Mouse (Mus musculus): ENCODE measurements around the gene Slc38a8. TPM values are rescaled to one million over a fixed set of nuclear protein-coding genes. Genes with fewer than 3 reads are reported as not detected.

The Slc38a8 gene
- polyA plus RNA-seq, 1 experiment from 2014 or later, result not detected

DNA sequence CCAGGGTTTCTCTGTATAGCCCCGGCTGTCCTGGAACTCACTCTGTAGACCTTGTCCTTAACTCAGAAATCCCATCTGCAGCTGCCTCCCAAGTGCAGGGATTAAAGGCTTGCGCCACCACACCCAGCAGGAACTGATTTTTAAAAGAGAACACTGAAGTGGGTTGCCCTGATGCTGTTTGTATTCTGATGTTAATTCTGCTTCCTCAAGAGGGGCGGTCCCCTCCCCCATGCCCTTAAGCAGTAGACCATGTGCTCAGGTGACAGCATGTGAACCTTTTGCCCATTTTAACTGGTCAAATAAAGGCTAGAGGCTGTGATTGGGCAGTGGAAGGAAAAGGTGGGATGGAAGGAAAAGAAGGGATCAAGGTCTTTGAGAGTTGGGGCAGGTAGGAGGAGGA, 14.3 kb upstream of the Slc38a8 start:
- WGBS (ENCODE audit: insufficient replicate concordance), result 83% methylated on average over 3 of the region's 3 CpGs
- Histone ChIP-seq H3K4me3 (no peak overlapping the region), H3K4me1 (peaks cover 12% of the 10 kb centered on the region), H3K9ac (no peak overlapping the region), H3K36me3 (peaks cover 100% of the 10 kb centered on the region), H3K9me3 (replicated peaks) (no peaks in the 10 kb centered on the region), H3K27me3 (replicated peaks) (no peaks in the 10 kb centered on the region), H3K4me2 (no peak overlapping the region), H3K27ac (no peak overlapping the region)
- ATAC-seq, result no peak

- 46% methylated on average over 3 of the region's 3 CpGs for WGBS (ENCODE audit: insufficient replicate concordance)
- H3K36me3 ChIP-seq, result peaks cover 100% of the 10 kb centered on the region
- peak; percentile 79 for ATAC-seq
These were observed 13.4 kb upstream of the Slc38a8 start for GRCm38 (mm10) chr8:119514940-119515339.

DNA sequence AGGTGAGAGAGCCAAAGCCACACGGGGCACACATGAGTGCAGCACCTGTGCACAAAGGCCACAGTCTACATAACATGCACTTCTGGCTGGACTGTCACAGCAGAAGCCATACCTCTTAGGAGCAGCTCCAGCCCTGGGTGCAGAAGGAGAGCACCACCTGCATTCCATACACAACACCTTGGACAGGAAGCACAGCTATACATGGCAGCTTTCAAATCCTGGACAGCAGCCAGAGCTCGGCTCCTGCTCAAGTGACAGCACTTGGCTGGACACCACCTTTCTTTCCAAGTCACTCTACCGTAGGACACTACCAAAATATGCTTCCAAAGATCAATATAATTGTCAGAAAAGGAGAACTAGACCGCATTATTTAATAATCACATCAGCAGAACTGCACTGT, 11.9 kb upstream of the Slc38a8 start:
- H3K4me1 ChIP-seq, result peaks cover 12% of the 10 kb centered on the region
- H3K4me2 ChIP-seq, result no peak overlapping the region
- 86% methylated on average over 4 of the region's 4 CpGs for WGBS (ENCODE audit: insufficient replicate concordance)
- ATAC-seq, result no peak
- H3K9ac ChIP-seq, result no peak overlapping the region
- no peak overlapping the region for H3K27ac ChIP-seq
- H3K9me3 ChIP-seq (replicated peaks), result no peaks in the 10 kb centered on the region
- H3K27me3 ChIP-seq (replicated peaks), result no peaks in the 10 kb centered on the region
- H3K36me3 ChIP-seq, result peaks cover 100% of the 10 kb centered on the region
- H3K4me3 ChIP-seq, result no peak overlapping the region

More at GRCm38 (mm10) chr8:119514940-119515339, 13.4 kb upstream of the Slc38a8 start:
- Histone ChIP-seq H3K4me2 (no peak overlapping the region), H3K4me3 (no peak overlapping the region), H3K27ac (0 out of 2 replicates have a peak overlapping the region, but pooled peaks have one; percentile 13), H3K9ac (no peak overlapping the region), H3K4me1 (peaks cover 12% of the 10 kb centered on the region), H3K9me3 (replicated peaks) (no peaks in the 10 kb centered on the region), H3K27me3 (replicated peaks) (no peaks in the 10 kb centered on the region)

- Histone ChIP-seq H3K9me3 (replicated peaks) (no peaks in the 10 kb centered on the region), H3K4me1 (peaks cover 12% of the 10 kb centered on the region), H3K4me2 (no peak overlapping the region), H3K4me3 (no peak overlapping the region), H3K27me3 (replicated peaks) (no peaks in the 10 kb centered on the region), H3K27ac (no peak overlapping the region), H3K36me3 (peaks cover 97% of the 10 kb centered on the region), H3K9ac (no peak overlapping the region)
- 67% methylated on average over 7 of the region's 7 CpGs for WGBS (ENCODE audit: insufficient replicate concordance)
- peak; percentile 14; the same call in 1 of the 2 replicates for ATAC-seq
These were observed 10.2 kb upstream of the Slc38a8 start for GRCm38 (mm10) chr8:119511722-119512121.

DNA sequence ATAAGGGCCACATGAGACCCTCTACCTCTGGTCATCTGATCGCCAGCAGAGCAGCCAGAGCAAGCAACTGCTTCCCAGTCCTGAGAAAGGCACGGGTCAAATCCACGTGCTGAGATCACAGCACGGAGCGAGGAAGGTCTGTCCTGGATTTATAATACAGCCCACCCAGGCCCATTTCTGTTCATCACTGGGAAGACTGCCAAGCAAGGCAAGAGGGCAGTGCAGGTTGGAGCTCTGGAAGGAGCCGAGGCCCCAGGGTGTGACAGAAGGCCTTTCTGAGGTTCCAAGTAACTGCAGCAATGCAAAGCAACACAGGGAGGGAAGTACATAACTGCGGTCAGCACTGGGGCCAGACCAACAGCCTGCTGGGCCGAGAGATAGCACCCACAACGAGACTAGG, 9.0 kb upstream of the Slc38a8 start:
- no peak overlapping the region for H3K4me3 ChIP-seq
- H3K9ac ChIP-seq, result no peak overlapping the region
- 84% methylated on average over 9 of the region's 9 CpGs for WGBS (ENCODE audit: insufficient replicate concordance)
- no peak overlapping the region for H3K4me2 ChIP-seq
- H3K27ac ChIP-seq, result no peak overlapping the region
- ATAC-seq, result no peak
- peaks cover 8% of the 10 kb centered on the region for H3K4me1 ChIP-seq
- no peaks in the 10 kb centered on the region for H3K9me3 ChIP-seq (replicated peaks)
- peaks cover 97% of the 10 kb centered on the region for H3K36me3 ChIP-seq
- no peaks in the 10 kb centered on the region for H3K27me3 ChIP-seq (replicated peaks)

DNA sequence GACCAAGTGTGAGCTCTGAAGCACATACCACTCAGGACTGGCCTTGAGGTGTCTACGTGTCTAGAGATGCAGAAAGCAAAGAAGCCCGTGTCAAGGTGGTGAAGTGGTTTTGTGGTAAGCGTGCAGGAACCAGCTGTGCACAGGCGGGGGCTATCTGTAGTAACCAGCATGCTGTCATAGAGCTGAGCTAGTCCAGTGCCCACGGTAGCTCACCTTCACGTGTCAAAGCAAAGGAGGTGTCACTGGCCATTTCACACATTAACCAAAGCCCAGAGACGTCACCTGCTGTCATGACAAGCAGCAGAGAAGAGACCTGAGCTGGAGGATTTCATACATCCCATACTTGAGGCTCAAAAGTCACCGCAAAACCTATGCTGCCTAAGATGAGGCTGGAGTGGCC, 4.6 kb upstream of the Slc38a8 start:
- WGBS (ENCODE audit: insufficient replicate concordance), result 50% methylated on average over 8 of the region's 8 CpGs
- Histone ChIP-seq H3K9ac (no peak overlapping the region), H3K4me2 (no peak overlapping the region), H3K27me3 (replicated peaks) (peaks cover 24% of the 10 kb centered on the region), H3K36me3 (peaks cover 54% of the 10 kb centered on the region), H3K9me3 (replicated peaks) (no peaks in the 10 kb centered on the region), H3K4me1 (no peaks in the 10 kb centered on the region), H3K27ac (no peak overlapping the region), H3K4me3 (no peak overlapping the region)
- no peak for ATAC-seq

DNA sequence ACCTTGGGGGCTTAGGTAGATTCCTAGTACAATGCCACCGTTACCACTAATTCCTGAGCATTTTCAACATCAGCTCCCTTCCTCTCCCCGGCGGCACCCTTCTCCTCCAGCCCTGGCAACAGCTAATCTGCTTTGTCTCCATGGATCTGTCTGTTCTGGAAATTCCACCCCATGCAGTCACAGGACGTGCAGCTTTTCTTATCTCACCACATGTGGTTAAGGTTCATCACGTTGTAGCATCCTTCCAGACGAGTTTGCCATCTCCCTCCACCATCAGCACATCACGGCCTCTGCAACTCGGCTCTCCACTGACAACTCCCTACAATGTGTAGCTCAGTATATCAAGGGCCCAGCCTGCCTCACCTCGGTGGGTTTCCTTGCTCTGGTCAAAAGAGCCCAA, 4.0 kb upstream of the Slc38a8 start:
- no peak overlapping the region for H3K4me3 ChIP-seq
- H3K4me1 ChIP-seq, result no peaks in the 10 kb centered on the region
- no peak overlapping the region for H3K4me2 ChIP-seq
- no peaks in the 10 kb centered on the region for H3K9me3 ChIP-seq (replicated peaks)
- H3K9ac ChIP-seq, result no peak overlapping the region
- peaks cover 48% of the 10 kb centered on the region for H3K36me3 ChIP-seq
- no peak for ATAC-seq
- 37% methylated on average over 9 of the region's 9 CpGs for WGBS (ENCODE audit: insufficient replicate concordance)
- H3K27ac ChIP-seq, result no peak overlapping the region
- peaks cover 30% of the 10 kb centered on the region for H3K27me3 ChIP-seq (replicated peaks)

- H3K4me1 ChIP-seq, result no peaks in the 10 kb centered on the region
- H3K36me3 ChIP-seq, result peaks cover 26% of the 10 kb centered on the region
- no peak overlapping the region for H3K9ac ChIP-seq
- no peak overlapping the region for H3K4me2 ChIP-seq
- WGBS (ENCODE audit: insufficient replicate concordance), result 61% methylated on average over 10 of the region's 10 CpGs
- H3K4me3 ChIP-seq, result no peak overlapping the region
- ATAC-seq, result no peak
- peaks cover 32% of the 10 kb centered on the region for H3K27me3 ChIP-seq (replicated peaks)
- no peak overlapping the region for H3K27ac ChIP-seq
- no peaks in the 10 kb centered on the region for H3K9me3 ChIP-seq (replicated peaks)
These were observed 1.8 kb upstream of the Slc38a8 start for GRCm38 (mm10) chr8:119503191-119503767.

DNA sequence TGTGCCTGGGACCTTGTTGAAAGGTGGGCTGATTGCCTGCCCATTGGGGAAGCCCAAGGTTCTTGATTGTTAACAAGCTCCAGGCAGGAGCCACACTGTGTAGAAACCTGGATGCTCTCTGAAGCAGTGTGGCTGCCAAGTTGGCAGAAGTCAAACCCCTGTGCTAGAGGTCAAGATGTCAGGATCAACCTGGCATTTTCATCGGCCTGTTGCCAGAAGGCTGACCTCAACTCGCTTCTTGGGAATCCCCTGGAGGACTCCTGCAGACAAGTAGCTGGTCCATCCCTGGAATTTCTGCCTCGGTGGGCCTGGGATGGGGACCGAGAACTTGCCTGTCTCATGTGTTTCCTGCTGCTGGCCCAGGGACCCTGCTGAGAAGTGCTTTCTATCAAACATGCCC, 613 bp upstream of the Slc38a8 start:
- Histone ChIP-seq H3K36me3 (peaks cover 15% of the 10 kb centered on the region), H3K4me2 (no peak overlapping the region), H3K4me1 (no peaks in the 10 kb centered on the region), H3K27ac (no peak overlapping the region), H3K9me3 (replicated peaks) (no peaks in the 10 kb centered on the region), H3K27me3 (replicated peaks) (peaks cover 37% of the 10 kb centered on the region), H3K4me3 (no peak overlapping the region), H3K9ac (no peak overlapping the region)
- ATAC-seq, result no peak
- 31% methylated on average over 4 of the region's 4 CpGs for WGBS (ENCODE audit: insufficient replicate concordance)

GRCm38 (mm10) chr8:119499836-119500235, 1.7 kb downstream of the Slc38a8 start:
- Histone ChIP-seq H3K27me3 (replicated peaks) (peaks cover 47% of the 10 kb centered on the region), H3K4me2 (no peak overlapping the region), H3K4me1 (no peaks in the 10 kb centered on the region), H3K27ac (no peak overlapping the region), H3K36me3 (no peaks in the 10 kb centered on the region), H3K9ac (no peak overlapping the region), H3K4me3 (no peak overlapping the region), H3K9me3 (replicated peaks) (no peaks in the 10 kb centered on the region)
- no peak for ATAC-seq
- WGBS (ENCODE audit: insufficient replicate concordance), result 94% methylated on average over 2 of the region's 2 CpGs

DNA sequence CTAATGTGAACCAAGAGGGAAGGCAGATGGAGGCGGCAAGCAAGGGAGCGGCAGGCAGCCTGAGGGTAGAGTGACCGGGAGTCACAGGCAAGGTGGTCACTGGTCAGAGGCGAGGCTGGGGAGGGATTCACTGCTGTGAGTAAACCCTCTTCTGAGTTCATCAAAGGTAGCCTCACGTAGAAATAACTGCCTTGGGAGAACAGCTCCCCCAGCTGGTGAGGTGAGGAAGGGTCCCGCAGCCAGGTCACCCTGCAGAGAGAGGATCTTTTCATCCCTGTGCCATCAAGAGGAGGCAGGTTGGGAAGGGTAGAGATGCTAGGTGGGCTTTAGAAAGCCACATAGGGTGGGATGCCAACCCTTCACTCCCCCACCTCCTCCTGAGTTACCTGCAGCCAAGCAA, 4.7 kb downstream of the Slc38a8 start:
- Histone ChIP-seq H3K27ac (no peak overlapping the region), H3K4me1 (no peaks in the 10 kb centered on the region), H3K9ac (no peak overlapping the region), H3K27me3 (replicated peaks) (peaks cover 50% of the 10 kb centered on the region), H3K9me3 (replicated peaks) (no peaks in the 10 kb centered on the region), H3K4me3 (no peak overlapping the region), H3K4me2 (no peak overlapping the region), H3K36me3 (no peaks in the 10 kb centered on the region)
- 16% methylated on average over 6 of the region's 6 CpGs for WGBS (ENCODE audit: insufficient replicate concordance)
- no peak for ATAC-seq

- H3K27ac ChIP-seq, result no peak overlapping the region
- no peak for ATAC-seq
- H3K27me3 ChIP-seq (replicated peaks), result peaks cover 26% of the 10 kb centered on the region
- no peak overlapping the region for H3K4me3 ChIP-seq
- no peak overlapping the region for H3K4me2 ChIP-seq
- peaks cover 19% of the 10 kb centered on the region for H3K4me1 ChIP-seq
- no peaks in the 10 kb centered on the region for H3K36me3 ChIP-seq
- WGBS (ENCODE audit: insufficient replicate concordance), result 68% methylated on average over 7 of the region's 7 CpGs
- H3K9ac ChIP-seq, result no peak overlapping the region
- H3K9me3 ChIP-seq (replicated peaks), result no peaks in the 10 kb centered on the region
These were observed 14.4 kb downstream of the Slc38a8 start for GRCm38 (mm10) chr8:119487093-119487492.
